Mouse (Mus musculus): Measurements from ENCODE around the gene Egln1.

Egln1 gene

DNA sequence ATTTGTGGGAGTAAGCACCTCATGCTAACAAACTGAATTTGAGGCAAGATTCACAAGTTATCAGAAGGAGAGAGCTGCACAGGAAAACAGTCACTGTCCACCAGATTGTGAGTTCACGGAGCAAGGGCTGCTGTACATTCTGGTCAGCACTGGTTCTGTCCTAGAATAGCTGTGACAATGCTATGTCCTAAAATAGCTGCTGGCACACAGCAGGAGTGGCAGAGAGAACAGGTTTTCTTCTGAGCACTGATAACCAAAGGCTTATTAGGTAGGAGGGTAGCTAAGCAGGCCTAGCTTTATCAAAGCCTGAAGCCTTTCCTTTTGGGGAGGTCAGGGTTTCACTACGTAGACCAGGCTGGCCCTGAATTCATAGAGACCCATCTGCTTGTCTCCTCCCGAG lies 88.9 kb downstream of the Egln1 start:
- no peak for DNase-seq (ENCODE audit: low spot score)

DNA sequence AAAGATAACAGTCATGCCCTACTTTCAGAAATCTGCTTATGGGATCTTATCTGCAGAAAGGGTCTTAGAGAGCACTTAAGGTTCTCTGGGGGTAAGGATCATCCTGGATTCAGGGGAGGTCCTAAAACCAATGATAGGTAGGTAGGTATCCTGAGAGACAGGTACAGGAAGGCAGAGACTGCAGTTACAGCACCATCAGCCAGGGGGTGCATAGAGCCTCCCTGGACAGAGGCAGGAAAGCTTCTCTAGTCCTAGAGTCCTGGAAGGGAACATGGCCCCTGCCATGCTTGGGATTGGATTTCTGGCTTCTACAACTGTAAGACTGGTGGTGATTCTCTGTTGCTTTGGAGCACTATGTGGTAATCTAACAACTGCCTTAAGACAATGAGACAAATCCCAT lies 89.7 kb downstream of the Egln1 start:
- no peak for DNase-seq (ENCODE audit: low spot score)
